Mouse (Mus musculus) G1E (cell line): Measurements from ENCODE around the gene Insl6. TPM values are rescaled to one million over a fixed set of nuclear protein-coding genes. Genes with fewer than 3 reads are reported as not detected.

Source experiments
- ATAC-seq: 2 replicates; pipeline ENCODE4 v1.8.0; 2016; ENCODE audit warnings: mild to moderate bottlenecking; ENCODE audit not compliant: insufficient number of reproducible peaks, poor library complexity, low FRiP score, severe bottlenecking; ENCODE audit errors: extremely low read depth
- DNase-seq: peaks from one replicate; pipeline ENCODE4 v3.0.0; 2012; ENCODE audit warnings: low spot score
- H3K27me3 ChIP-seq: 2 replicates; pipeline ENCODE4 v1.6.1; 2012; ENCODE audit warnings: mild to moderate bottlenecking, low read length, inconsistent platforms; ENCODE audit not compliant: insufficient read depth
- H3K36me3 ChIP-seq: replicated peaks from 2 replicates; pipeline ENCODE3; 2012; ENCODE audit warnings: mild to moderate bottlenecking, inconsistent platforms
- H3K4me1 ChIP-seq: 2 replicates; pipeline ENCODE4 v1.6.1; 2012; ENCODE audit warnings: low read depth, low read length, inconsistent platforms, mixed read lengths; ENCODE audit not compliant: insufficient read depth
- H3K4me3 ChIP-seq: 2 replicates; pipeline ENCODE4 v1.5.1; 2012; ENCODE audit warnings: low read depth, mild to moderate bottlenecking, inconsistent platforms, low read length, moderate library complexity, mixed read lengths
- H3K9me3 ChIP-seq: replicated peaks from 2 replicates; pipeline ENCODE4 v1.6.1; 2012; ENCODE audit warnings: inconsistent platforms
- CTCF ChIP-seq: IDR thresholded peaks from 2 replicates; pipeline ENCODE4 v1.5.1; 2012; ENCODE audit warnings: low read depth, low read length, inconsistent platforms, mixed read lengths
- GATA1 ChIP-seq: IDR thresholded peaks from 2 replicates; pipeline ENCODE4 v1.6.1; 2012; ENCODE audit warnings: borderline replicate concordance, low read length, inconsistent platforms, mixed read lengths
- GATA2 ChIP-seq: IDR thresholded peaks from 2 replicates; pipeline ENCODE4 v1.6.1; 2012; ENCODE audit warnings: low read depth, low read length, inconsistent platforms, borderline replicate concordance
- POLR2AphosphoS5 ChIP-seq: IDR thresholded peaks from 2 replicates; pipeline ENCODE4 v1.6.1; 2012; ENCODE audit warnings: low read depth, low read length, inconsistent platforms; ENCODE audit not compliant: insufficient replicate concordance
- TAL1 ChIP-seq: conservative IDR thresholded peaks from 2 replicates; pipeline ENCODE4 v1.6.1; 2012; ENCODE audit warnings: low read depth, low read length, inconsistent platforms, mixed read lengths
- polyA plus RNA-seq: library from polyadenylated mRNA; stranded (reverse); fragments of >175 nt; gene quantifications from 2 replicates; pipeline ENCODE4 v1.2.3, GENCODE M21; 2012
- total RNA-seq, 2 experiments: library from RNA; stranded (forward) in 1 of 2; stranded (reverse) in 1 of 2; fragments of 200-1000 nt in 1 of 2; fragments of >200 nt in 1 of 2; fragmentation: Nextera tagmentation in 1 of 2; gene quantifications; 2 replicates each; pipeline ENCODE4 v1.2.3; 2014 to 2017

The Insl6 gene
- total and polyA plus RNA-seq, 3 experiments: 0.35 to 4.2 TPM; not detected in 1

DNA sequence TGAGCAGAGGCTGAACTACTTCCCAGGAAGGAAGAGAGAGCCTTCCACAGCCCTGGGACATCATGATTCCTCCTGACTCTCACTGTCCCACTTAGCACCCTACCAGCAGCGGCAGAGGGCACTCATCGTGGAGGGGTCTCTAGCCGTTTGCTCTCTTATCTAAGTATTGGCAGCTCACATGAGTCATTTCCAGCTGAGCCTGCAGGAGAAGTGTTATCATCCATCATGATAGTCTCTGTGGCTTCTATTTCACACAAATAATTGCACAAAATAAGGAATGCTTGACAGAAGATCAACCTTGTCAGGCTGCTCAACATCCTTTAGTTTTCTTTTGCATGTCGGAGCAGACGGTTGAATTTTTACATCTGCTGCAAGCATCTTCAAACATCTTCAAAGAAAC, 35.1 kb upstream of the Insl6 start:
- peak; percentile 24 for ATAC-seq
- peak overlapping the region; percentile 59; the same call in 1 of the 2 replicates for H3K4me3 ChIP-seq
- TF ChIP-seq CTCF (no peak), TAL1 (0 out of 2 replicates have a peak, but pooled peaks have one; percentile 15)
- H3K27me3 ChIP-seq: no peaks in the 10 kb centered on the region
- H3K36me3 ChIP-seq: peaks cover 52% of the 10 kb centered on the region
- H3K4me1 ChIP-seq: peaks cover 52% of the 10 kb centered on the region
- peak; percentile 27 for DNase-seq
- no peaks in the 10 kb centered on the region for H3K9me3 ChIP-seq

DNA sequence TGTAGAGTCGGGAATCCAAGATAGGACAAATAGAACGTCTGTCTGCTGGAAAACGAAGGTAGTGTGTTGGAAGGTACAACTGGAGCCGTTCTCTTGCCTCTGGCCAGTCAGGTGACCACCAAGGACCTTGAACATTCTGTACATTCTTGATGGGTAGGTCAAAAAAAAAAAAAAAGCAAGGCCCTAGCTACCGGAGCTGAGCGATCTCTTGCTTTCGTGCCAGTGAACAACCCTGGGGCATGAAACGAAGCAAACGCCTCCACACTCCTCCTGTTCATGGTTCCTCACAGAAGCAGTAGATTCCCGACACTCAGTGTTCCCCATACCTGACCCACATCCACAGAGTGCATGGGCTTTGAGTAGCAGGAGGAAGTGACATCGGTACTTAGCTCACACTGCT, 31.1 kb upstream of the Insl6 start:
- no peak for ATAC-seq
- no peak for TF ChIP-seq GATA2
- no peak for TF ChIP-seq CTCF
- TF ChIP-seq TAL1: no peak
- no peak for TF ChIP-seq GATA1
- no peak for TF ChIP-seq POLR2AphosphoS5

GRCm38 (mm10) chr19:29354895-29355877, 30.0 kb upstream of the Insl6 start:
- DNase-seq (peak; percentile 51), ATAC-seq (peak; percentile 26)
- Histone ChIP-seq H3K4me3 (peak overlapping the region; percentile 59; the same call in 1 of the 2 replicates), H3K36me3 (peaks cover 66% of the 10 kb centered on the region), H3K27me3 (no peaks in the 10 kb centered on the region), H3K9me3 (no peaks in the 10 kb centered on the region), H3K4me1 (peaks cover 23% of the 10 kb centered on the region)
- TF ChIP-seq CTCF (peak; percentile 74), POLR2AphosphoS5 (no peak)

More for the DNA sequence above, 31.1 kb upstream of the Insl6 start:
- no peak for DNase-seq
- H3K9me3 ChIP-seq: no peaks in the 10 kb centered on the region
- no peaks in the 10 kb centered on the region for H3K27me3 ChIP-seq
- H3K36me3 ChIP-seq: peaks cover 60% of the 10 kb centered on the region
- H3K4me1 ChIP-seq: peaks cover 34% of the 10 kb centered on the region
- no peak overlapping the region for H3K4me3 ChIP-seq

DNA sequence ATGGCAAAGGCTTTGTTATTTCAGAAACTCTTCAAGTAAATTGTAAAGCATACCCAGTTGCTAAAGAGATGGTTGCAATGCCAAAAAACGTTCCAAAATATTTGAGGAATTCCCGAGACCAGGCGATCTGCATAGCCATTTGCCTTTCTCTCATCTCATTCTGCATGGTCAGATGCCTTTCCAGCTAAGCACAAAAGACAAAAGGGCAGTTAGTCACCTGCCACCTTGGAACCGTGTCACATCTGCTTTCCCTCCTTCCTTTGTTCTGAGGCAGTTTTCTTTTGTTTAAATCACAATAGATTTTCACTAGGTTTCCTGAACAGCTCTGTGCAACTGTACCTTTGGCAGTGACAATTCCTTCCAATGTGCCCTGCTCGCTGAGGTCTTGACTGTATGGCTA, 25.8 kb upstream of the Insl6 start:
- TF ChIP-seq TAL1 (no peak), POLR2AphosphoS5 (no peak), CTCF (no peak), GATA2 (no peak), GATA1 (no peak)
- Histone ChIP-seq H3K4me1 (peaks cover 10% of the 10 kb centered on the region), H3K9me3 (no peaks in the 10 kb centered on the region), H3K27me3 (no peaks in the 10 kb centered on the region), H3K4me3 (no peak overlapping the region), H3K36me3 (peaks cover 44% of the 10 kb centered on the region)
- no peak for DNase-seq
- no peak for ATAC-seq

GRCm38 (mm10) chr19:29345636-29346035, 20.5 kb upstream of the Insl6 start:
- Histone ChIP-seq H3K9me3 (no peaks in the 10 kb centered on the region), H3K36me3 (peaks cover 16% of the 10 kb centered on the region), H3K27me3 (no peaks in the 10 kb centered on the region; the same call in 1 of the 2 replicates), H3K4me3 (no peak overlapping the region), H3K4me1 (peaks cover 12% of the 10 kb centered on the region; the same call in 1 of the 2 replicates)
- TF ChIP-seq GATA2 (no peak), TAL1 (no peak), POLR2AphosphoS5 (no peak), GATA1 (no peak), CTCF (no peak)
- ATAC-seq: no peak
- DNase-seq: no peak

DNA sequence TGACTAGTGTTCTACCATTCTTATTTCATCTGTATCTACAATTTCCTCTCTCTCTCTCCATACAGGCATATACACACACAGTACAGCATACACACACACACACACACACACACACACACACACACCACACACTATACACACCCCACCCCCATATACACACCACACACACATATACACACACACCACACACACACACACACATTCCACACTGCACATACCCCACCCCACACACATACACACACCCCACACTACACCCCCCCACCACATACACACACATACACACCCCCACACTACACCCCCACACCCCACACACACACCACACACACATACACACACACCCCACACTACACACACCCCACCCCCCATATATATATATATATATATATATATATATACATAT, 19.7 kb upstream of the Insl6 start:
- no peak for DNase-seq
- no peak overlapping the region for H3K4me3 ChIP-seq
- no peak for TF ChIP-seq TAL1
- no peak for TF ChIP-seq GATA2
- TF ChIP-seq POLR2AphosphoS5: no peak
- no peak for TF ChIP-seq CTCF
- TF ChIP-seq GATA1: no peak
- H3K9me3 ChIP-seq: no peaks in the 10 kb centered on the region
- H3K36me3 ChIP-seq: peaks cover 9% of the 10 kb centered on the region
- peaks cover 12% of the 10 kb centered on the region; the same call in 1 of the 2 replicates for H3K4me1 ChIP-seq
- peaks cover 7% of the 10 kb centered on the region for H3K27me3 ChIP-seq
- ATAC-seq: no peak

DNA sequence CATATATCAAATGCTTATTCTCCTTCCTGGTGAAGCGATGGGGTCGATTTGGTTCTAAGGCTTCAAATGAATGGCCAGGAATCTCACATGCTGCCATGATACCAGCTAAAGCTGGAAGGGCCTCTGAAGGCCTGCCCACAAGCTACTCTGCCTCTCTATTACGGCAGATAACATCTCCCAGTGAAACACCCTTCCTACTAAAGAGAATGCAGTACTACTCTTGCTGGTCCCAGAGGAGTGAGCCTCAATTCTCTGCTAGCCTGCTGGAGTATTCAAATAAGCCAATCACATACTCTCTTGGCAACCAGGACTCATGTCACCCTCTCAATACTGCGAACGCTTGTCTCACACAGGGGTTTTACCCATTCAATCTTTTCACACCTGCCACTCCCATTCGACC, 17.1 kb upstream of the Insl6 start:
- Histone ChIP-seq H3K27me3 (peaks cover 9% of the 10 kb centered on the region), H3K4me3 (no peak overlapping the region), H3K9me3 (no peaks in the 10 kb centered on the region), H3K4me1 (peaks cover 12% of the 10 kb centered on the region; the same call in 1 of the 2 replicates), H3K36me3 (no peaks in the 10 kb centered on the region)
- TF ChIP-seq CTCF: no peak
- no peak for TF ChIP-seq TAL1
- no peak for TF ChIP-seq POLR2AphosphoS5
- TF ChIP-seq GATA2: no peak
- TF ChIP-seq GATA1: no peak
- DNase-seq (no peak), ATAC-seq (no peak)
